Mouse (Mus musculus): Measurements from ENCODE around the gene Tiam1. TPM values are rescaled to one million over a fixed set of nuclear protein-coding genes. Genes with fewer than 3 reads are reported as not detected.

The Tiam1 gene
- polyA plus RNA-seq, 1 experiment from 2014 or later = 23.6 TPM

DNA sequence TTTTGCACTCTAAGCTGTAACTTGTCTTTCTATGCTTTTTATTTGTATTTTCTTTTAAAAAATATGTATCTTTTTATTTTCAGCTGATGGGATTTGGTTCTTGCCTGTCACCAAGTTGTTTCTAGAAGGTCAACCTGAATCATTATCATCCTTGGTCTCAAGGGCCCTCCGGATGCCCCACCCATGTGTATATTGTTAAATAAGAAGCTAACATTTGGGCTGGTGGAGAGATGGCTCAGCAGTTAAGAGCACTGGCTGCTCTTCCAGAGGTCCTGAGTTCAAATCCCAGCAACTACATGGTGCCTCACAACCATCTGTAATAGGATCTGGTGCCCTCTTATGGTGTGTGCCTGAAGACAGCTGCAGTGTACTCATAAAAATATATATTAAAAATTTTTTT, 27.1 kb upstream of the Tiam1 start:
- Histone ChIP-seq H3K9ac (replicated peaks) (no peak overlapping the region), H3K4me1 (no peaks in the 10 kb centered on the region), H3K27me3 (replicated peaks) (no peaks in the 10 kb centered on the region), H3K27ac (replicated peaks) (no peak overlapping the region), H3K4me2 (no peak overlapping the region), H3K4me3 (replicated peaks) (no peak overlapping the region), H3K36me3 (no peaks in the 10 kb centered on the region), H3K9me3 (replicated peaks) (no peaks in the 10 kb centered on the region)
- 100% methylated on average over 1 of the region's 1 CpGs for WGBS
- no peak for ATAC-seq (ENCODE audit: low FRiP score)

DNA sequence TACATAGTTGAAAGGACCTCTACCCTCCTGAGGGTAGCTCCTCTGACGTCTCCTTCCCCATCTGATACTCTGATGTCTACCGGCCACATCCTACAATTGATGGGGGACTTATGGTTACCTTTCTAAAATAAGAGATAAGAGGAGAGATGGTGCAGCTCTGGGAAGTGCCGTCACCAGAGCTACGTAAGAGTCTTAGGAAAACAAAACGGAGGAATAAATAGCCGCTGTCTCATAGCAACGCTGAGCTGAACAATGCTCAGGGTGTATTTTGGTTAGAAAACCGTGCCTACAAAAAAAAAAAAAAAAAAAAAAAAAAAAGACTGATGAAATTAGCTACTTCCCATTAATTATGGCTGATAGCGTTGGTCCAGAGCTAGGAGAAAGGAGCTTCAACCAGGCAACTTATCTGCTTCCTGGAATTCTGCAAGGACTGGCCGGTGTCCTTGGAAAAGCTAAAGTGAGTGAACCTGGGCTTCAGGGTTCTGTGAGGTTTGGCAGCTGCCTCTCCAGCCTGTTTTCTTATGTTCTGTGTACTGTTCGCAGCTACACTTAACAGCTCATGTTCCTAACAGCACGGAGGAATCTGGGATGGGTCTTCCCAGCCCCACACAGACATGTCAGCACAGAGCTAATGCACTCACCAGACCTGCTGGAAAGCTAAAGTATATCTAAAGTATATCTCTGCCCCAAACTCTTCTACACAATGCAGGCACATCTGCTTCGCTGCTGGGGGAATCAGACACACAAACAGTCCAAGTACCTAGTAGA, 26.5 kb upstream of the Tiam1 start:
- Histone ChIP-seq H3K4me1 (no peaks in the 10 kb centered on the region), H3K36me3 (no peaks in the 10 kb centered on the region), H3K4me3 (replicated peaks) (no peak overlapping the region), H3K27me3 (replicated peaks) (no peaks in the 10 kb centered on the region), H3K9me3 (replicated peaks) (no peaks in the 10 kb centered on the region), H3K9ac (replicated peaks) (no peak overlapping the region), H3K4me2 (no peak overlapping the region), H3K27ac (replicated peaks) (no peak overlapping the region)
- 67% methylated on average over 13 of the region's 13 CpGs for WGBS
- ATAC-seq (ENCODE audit: low FRiP score) = no peak

DNA sequence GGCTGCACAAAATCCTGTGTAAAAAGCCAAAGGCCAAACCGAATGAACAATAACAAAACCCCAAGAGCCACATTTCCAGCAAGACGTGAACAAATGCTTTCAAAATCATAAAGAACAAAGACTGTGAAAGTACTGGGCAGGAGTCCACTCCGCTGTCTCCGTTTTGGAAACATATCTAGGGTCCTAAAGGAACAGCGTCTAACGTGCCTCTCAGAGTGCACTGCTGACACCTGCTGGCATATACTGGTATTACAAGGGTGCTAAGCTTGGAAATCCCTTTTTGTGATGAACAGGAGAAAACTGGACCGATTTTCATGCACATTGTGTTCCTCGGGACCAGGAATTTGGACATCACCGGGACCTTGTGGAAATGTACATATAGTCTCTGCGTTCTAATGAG, 24.1 kb upstream of the Tiam1 start:
- Histone ChIP-seq H3K4me1 (no peaks in the 10 kb centered on the region), H3K9ac (replicated peaks) (no peak overlapping the region), H3K27ac (replicated peaks) (no peak overlapping the region), H3K9me3 (replicated peaks) (no peaks in the 10 kb centered on the region), H3K27me3 (replicated peaks) (no peaks in the 10 kb centered on the region), H3K36me3 (no peaks in the 10 kb centered on the region), H3K4me2 (no peak overlapping the region), H3K4me3 (replicated peaks) (no peak overlapping the region)
- ATAC-seq (ENCODE audit: low FRiP score) = no peak
- WGBS = 24% methylated on average over 10 of the region's 10 CpGs

GRCm38 (mm10) chr16:90165435-90165834, 21.9 kb upstream of the Tiam1 start:
- Histone ChIP-seq H3K36me3 (no peaks in the 10 kb centered on the region), H3K9me3 (replicated peaks) (no peaks in the 10 kb centered on the region), H3K4me2 (no peak overlapping the region), H3K27ac (replicated peaks) (no peak overlapping the region), H3K9ac (replicated peaks) (no peak overlapping the region), H3K4me3 (replicated peaks) (no peak overlapping the region), H3K27me3 (replicated peaks) (no peaks in the 10 kb centered on the region), H3K4me1 (no peaks in the 10 kb centered on the region)
- ATAC-seq (ENCODE audit: low FRiP score) = no peak
- WGBS = 45% methylated on average over 2 of the region's 2 CpGs

DNA sequence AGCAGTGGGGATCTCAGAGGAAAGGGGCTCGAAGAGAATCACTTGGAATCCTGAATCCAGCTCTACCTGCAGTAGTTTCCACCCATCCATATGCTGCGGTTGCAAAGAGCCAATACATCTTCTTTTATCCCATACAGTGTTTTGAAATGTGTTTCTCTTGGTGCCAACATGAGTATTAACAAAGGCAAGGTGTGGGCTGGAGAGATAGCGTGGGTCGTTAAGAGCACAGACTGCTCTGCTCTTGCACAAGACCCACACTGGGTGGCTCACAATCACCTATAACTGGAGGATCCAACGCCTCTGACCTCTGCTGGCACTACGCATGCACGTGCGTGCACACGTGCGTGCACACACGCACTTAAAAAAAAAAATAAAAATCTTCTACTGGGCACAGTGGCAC, 21.4 kb upstream of the Tiam1 start:
- H3K4me1 ChIP-seq = no peaks in the 10 kb centered on the region
- WGBS = 92% methylated on average over 11 of the region's 11 CpGs
- no peak overlapping the region for H3K27ac ChIP-seq (replicated peaks)
- no peak overlapping the region for H3K4me2 ChIP-seq
- no peak overlapping the region for H3K9ac ChIP-seq (replicated peaks)
- no peak overlapping the region for H3K4me3 ChIP-seq (replicated peaks)
- ATAC-seq (ENCODE audit: low FRiP score) = no peak
- no peaks in the 10 kb centered on the region for H3K36me3 ChIP-seq
- no peaks in the 10 kb centered on the region for H3K9me3 ChIP-seq (replicated peaks)
- no peaks in the 10 kb centered on the region for H3K27me3 ChIP-seq (replicated peaks)

- Histone ChIP-seq H3K9me3 (replicated peaks) (no peaks in the 10 kb centered on the region), H3K27me3 (replicated peaks) (no peaks in the 10 kb centered on the region), H3K4me3 (replicated peaks) (no peak overlapping the region), H3K36me3 (no peaks in the 10 kb centered on the region), H3K9ac (replicated peaks) (no peak overlapping the region), H3K4me2 (no peak overlapping the region), H3K27ac (replicated peaks) (no peak overlapping the region), H3K4me1 (no peaks in the 10 kb centered on the region)
- WGBS = 57% methylated on average over 7 of the region's 7 CpGs
- no peak for ATAC-seq (ENCODE audit: low FRiP score)
These were observed 11.5 kb upstream of the Tiam1 start for GRCm38 (mm10) chr16:90155080-90155479.

DNA sequence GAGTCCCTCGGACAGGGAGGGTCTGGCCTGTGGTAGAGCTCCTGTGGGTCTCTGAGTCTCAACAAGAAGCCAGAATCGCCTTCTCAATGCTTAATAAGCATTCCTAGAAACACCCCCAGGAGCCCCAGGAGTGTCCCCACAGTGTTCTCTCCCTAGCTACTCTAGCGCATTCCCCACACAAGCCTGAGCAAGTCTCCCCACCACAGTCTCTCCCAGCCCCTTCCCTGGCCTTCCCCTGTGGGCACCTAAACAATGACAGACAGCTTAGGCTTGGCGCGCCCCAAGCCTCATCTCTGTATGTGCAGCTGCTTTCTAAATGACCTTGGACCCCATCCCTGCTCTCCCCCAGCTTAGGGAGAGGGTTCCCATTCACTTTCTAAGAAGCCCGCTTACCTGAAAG, 7.3 kb upstream of the Tiam1 start:
- no peak overlapping the region for H3K9ac ChIP-seq (replicated peaks)
- ATAC-seq (ENCODE audit: low FRiP score) = no peak
- no peak overlapping the region for H3K4me2 ChIP-seq
- H3K27ac ChIP-seq (replicated peaks) = no peak overlapping the region
- H3K4me3 ChIP-seq (replicated peaks) = no peak overlapping the region
- no peaks in the 10 kb centered on the region for H3K9me3 ChIP-seq (replicated peaks)
- no peaks in the 10 kb centered on the region for H3K27me3 ChIP-seq (replicated peaks)
- H3K36me3 ChIP-seq = no peaks in the 10 kb centered on the region
- WGBS = 77% methylated on average over 6 of the region's 6 CpGs
- no peaks in the 10 kb centered on the region for H3K4me1 ChIP-seq

GRCm38 (mm10) chr16:90150126-90150525, 6.6 kb upstream of the Tiam1 start:
- Histone ChIP-seq H3K9me3 (replicated peaks) (no peaks in the 10 kb centered on the region), H3K4me3 (replicated peaks) (no peak overlapping the region), H3K36me3 (no peaks in the 10 kb centered on the region), H3K9ac (replicated peaks) (no peak overlapping the region), H3K4me1 (peaks cover 1% of the 10 kb centered on the region; the same call in 1 of the 2 replicates), H3K27ac (replicated peaks) (no peak overlapping the region), H3K4me2 (no peak overlapping the region), H3K27me3 (replicated peaks) (no peaks in the 10 kb centered on the region)
- 57% methylated on average over 7 of the region's 7 CpGs for WGBS
- ATAC-seq (ENCODE audit: low FRiP score) = no peak

DNA sequence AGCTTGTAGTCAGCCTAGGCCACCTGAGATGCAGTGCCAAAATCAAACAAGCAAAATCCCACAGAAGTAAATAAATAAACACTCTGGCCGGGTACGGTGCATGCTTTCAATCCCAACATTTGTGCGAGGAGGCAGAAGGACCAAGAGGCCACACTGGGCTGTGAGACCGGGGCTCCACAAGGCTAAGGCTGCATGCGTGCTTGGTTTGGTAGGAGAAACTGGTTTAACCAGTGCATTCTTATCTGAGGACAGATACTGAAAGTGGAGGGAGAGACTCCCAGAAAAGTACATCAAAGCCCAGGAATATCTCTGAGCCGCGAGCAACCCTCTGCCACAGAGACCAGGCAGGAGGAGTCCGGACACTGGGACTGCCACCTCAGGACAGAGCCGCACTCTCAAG, 5.8 kb upstream of the Tiam1 start:
- H3K36me3 ChIP-seq = no peaks in the 10 kb centered on the region
- no peak overlapping the region for H3K4me2 ChIP-seq
- H3K9me3 ChIP-seq (replicated peaks) = no peaks in the 10 kb centered on the region
- no peak overlapping the region for H3K4me3 ChIP-seq (replicated peaks)
- no peak overlapping the region for H3K9ac ChIP-seq (replicated peaks)
- H3K4me1 ChIP-seq = peaks cover 9% of the 10 kb centered on the region
- no peak for ATAC-seq (ENCODE audit: low FRiP score)
- WGBS = 89% methylated on average over 9 of the region's 9 CpGs
- H3K27ac ChIP-seq (replicated peaks) = no peak overlapping the region
- H3K27me3 ChIP-seq (replicated peaks) = no peaks in the 10 kb centered on the region

- H3K4me1 ChIP-seq = peaks cover 31% of the 10 kb centered on the region
- no peak overlapping the region for H3K4me3 ChIP-seq (replicated peaks)
- no peak overlapping the region for H3K27ac ChIP-seq (replicated peaks)
- no peak for ATAC-seq (ENCODE audit: low FRiP score)
- no peaks in the 10 kb centered on the region for H3K27me3 ChIP-seq (replicated peaks)
- H3K4me2 ChIP-seq = peak overlapping the region; percentile 83; the same call in 1 of the 2 replicates
- 48% methylated on average over 1 of the region's 1 CpGs for WGBS
- no peaks in the 10 kb centered on the region for H3K36me3 ChIP-seq
- H3K9ac ChIP-seq (replicated peaks) = no peak overlapping the region
- no peaks in the 10 kb centered on the region for H3K9me3 ChIP-seq (replicated peaks)
These were observed 1.7 kb upstream of the Tiam1 start for GRCm38 (mm10) chr16:90145244-90145643.

GRCm38 (mm10) chr16:90144541-90144940, 972 bp upstream of the Tiam1 start:
- WGBS = 8% methylated on average over 13 of the region's 13 CpGs
- H3K9me3 ChIP-seq (replicated peaks) = no peaks in the 10 kb centered on the region
- no peak; the same call in 1 of the 2 replicates for ATAC-seq (ENCODE audit: low FRiP score)

DNA sequence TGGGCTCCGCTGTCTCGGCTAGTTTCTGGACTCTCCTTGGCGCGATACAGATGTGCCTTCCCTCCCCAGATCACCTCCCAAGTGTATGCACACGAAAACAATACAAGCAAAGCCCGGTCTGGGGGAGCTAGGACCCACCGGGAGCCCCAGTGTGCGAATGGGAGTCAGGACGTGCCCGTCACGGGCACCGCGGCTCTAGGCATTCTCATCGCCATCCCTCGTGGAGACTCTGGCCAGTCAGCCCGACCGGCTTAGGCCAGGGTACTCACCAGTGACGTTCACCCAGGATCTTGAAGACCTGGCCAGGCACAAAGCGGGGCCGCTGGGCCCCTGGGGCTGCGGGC, 181 bp downstream of the Tiam1 start:
- peak; percentile 65 for ATAC-seq (ENCODE audit: low FRiP score)
- Histone ChIP-seq H3K36me3 (no peaks in the 10 kb centered on the region), H3K4me2 (peak overlapping the region; percentile 83), H3K9me3 (replicated peaks) (no peaks in the 10 kb centered on the region), H3K4me3 (replicated peaks) (peak overlapping the region; percentile 78), H3K9ac (replicated peaks) (peak overlapping the region; percentile 78), H3K4me1 (peaks cover 39% of the 10 kb centered on the region), H3K27me3 (replicated peaks) (no peaks in the 10 kb centered on the region), H3K27ac (replicated peaks) (peak overlapping the region; percentile 92)
- WGBS = under 1% methylated on average over 21 of the region's 21 CpGs

More at GRCm38 (mm10) chr16:90144541-90144940, 972 bp upstream of the Tiam1 start:
- Histone ChIP-seq H3K4me2 (peak overlapping the region; percentile 83), H3K4me3 (replicated peaks) (peak overlapping the region; percentile 78), H3K36me3 (no peaks in the 10 kb centered on the region), H3K9ac (replicated peaks) (peak overlapping the region; percentile 77), H3K4me1 (peaks cover 35% of the 10 kb centered on the region), H3K27ac (replicated peaks) (peak overlapping the region; percentile 92), H3K27me3 (replicated peaks) (no peaks in the 10 kb centered on the region)
